8 mouse cellular contexts compared by ENCODE assay signal in the genomic region with DNA sequence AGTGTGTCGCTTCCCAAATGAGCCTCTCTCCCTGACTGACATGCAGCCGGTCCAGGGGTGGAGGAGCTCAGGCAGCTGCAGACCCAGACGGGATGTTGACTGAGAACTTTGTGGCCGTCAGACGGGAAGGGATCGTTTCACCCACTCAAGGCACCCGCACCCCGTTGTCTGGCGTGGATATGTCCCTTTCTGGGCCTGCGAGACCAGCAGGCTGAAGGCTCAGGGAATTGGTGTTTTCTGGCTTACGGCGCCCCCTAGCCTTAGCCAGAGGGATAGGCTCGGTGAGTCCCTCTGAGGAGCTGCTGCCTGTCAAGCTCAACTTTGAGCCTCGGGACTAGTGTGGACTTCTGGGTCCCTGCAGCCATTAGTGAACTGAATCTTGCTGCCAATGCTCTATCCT. TPM values are rescaled to one million over a fixed set of nuclear protein-coding genes. Genes with fewer than 3 reads are reported as not detected.
DNase-seq lines count a peak whose midpoint lies in the region; ATAC-seq lines count a peak whose summit lies in the region.

No protein-coding gene starts in this region.

- no peak overlapping the region for H3K27ac ChIP-seq in intestine, embryonic 15.5 days

- H3K4me3 ChIP-seq in intestine, embryonic 15.5 days (replicated peaks) = no peak overlapping the region

- no peaks in the 10 kb centered on the region for H3K36me3 ChIP-seq in intestine, embryonic 15.5 days

- H3K9me3 ChIP-seq in intestine, embryonic 15.5 days = no peaks in the 10 kb centered on the region

- H3K27me3 ChIP-seq in intestine, embryonic 15.5 days (replicated peaks) = no peaks in the 10 kb centered on the region

- peak; percentile 86 for DNase-seq in adrenal gland, adult 2 months
- peak; percentile 85 for DNase-seq in embryo, embryonic 10 days (ENCODE audit: low spot score)
- DNase-seq in gastrocnemius, postnatal 25 days = peak; percentile 72
- peak; percentile 79 to 81 for DNase-seq in left cerebral cortex, postnatal 25 days (ENCODE audit: low spot score in 2 of 2)
- DNase-seq in mesoderm, embryonic 11.5 days (ENCODE audit: low read depth, low spot score) = peak; percentile 83
- peak; percentile 77 for DNase-seq in right cerebral cortex, postnatal 4 days

- H3K4me1 ChIP-seq in intestine, embryonic 15.5 days (replicated peaks) = peaks cover 9% of the 10 kb centered on the region; the same call in 1 of the 2 replicates

- peak; percentile 58; the same call in 1 of the 2 replicates for ATAC-seq in intestine, embryonic 15.5 days
- ATAC-seq in monocyte, adult 5-6 weeks (replicated peaks; ENCODE audit: insufficient number of reproducible peaks, low FRiP score, low TSS enrichment, poor library complexity, severe bottlenecking) = no peak; the same call in 1 of the 2 replicates

- 4% methylated on average over 14 of the region's 14 CpGs for WGBS in intestine, embryonic 15.5 days

- intact Hi-C loops in left cerebral cortex, postnatal 25 days (cut with DNase I) = loop anchor here (1.0 to 5.0 kb wide), 4 partner anchors 114 to 327 kb away; a partner anchor contains a TSS

- H3K9ac ChIP-seq in intestine, embryonic 15.5 days = no peak overlapping the region

- peak overlapping the region; percentile 53 for H3K4me2 ChIP-seq in intestine, embryonic 15.5 days (replicated peaks)

RNA-seq across cellular contexts. Expression of a gene that starts 4.1 kb away (rescaled TPM):
- 100 to 1,000 TPM; 424 to 599 TPM for total RNA-seq in adrenal gland, adult 2 months (2021)
- 590 and 604 TPM in 2 replicates for polyA plus RNA-seq in adrenal gland, adult 2 months (2012; rRNA removed)
- total RNA-seq in gastrocnemius, postnatal 25 days (2021) = 10 to 100 TPM; 48.0 to 62.4 TPM
- polyA plus RNA-seq in intestine, embryonic 15.5 days (2015; fragmentation: Nextera tagmentation; extraction: Ambion mirVana) = 44.6 and 46.9 TPM in 2 replicates
- total RNA-seq in left cerebral cortex, postnatal 25 days (2021) = 10 to 100 TPM; 55.3 to 63.8 TPM
- 0.10 TPM in 1 of 3 replicates, not detected in the others for total RNA-seq in monocyte, adult 5-6 weeks (2017)

Comparison
In these comparisons a context has a peak if more than half of its experiments do, and no peak if none do; other contexts are left out.
1. RNA of a gene that starts 4.1 kb away (total RNA-seq): 424 to 599 TPM in adrenal gland, adult 2 months, 55.3 to 63.8 TPM in left cerebral cortex, postnatal 25 days and 48.0 to 62.4 TPM in gastrocnemius, postnatal 25 days; 0.10 TPM in monocyte, adult 5-6 weeks; every median in the first group is over 10 times any median in the second.
2. Peak in every context shown above with its lines, with median percentiles within 50 percentile points of each other: DNase-seq.